Mouse (Mus musculus) intestine, postnatal 0 days (tissue): ENCODE data around the gene Pofut1. TPM values are rescaled to one million over a fixed set of nuclear protein-coding genes. Genes with fewer than 3 reads are reported as not detected.
A peak's percentile ranks its signal among the peaks of the same experiment; 100 is the strongest.
"Not testable (repeated sequence)": the region's sequence is repeated elsewhere in the genome, so short reads cannot be mapped to it uniquely, and the experiment has no call there.

Experiments
- ATAC-seq: fragments of 200-750 bp; cut with Nextera tagmentation; 2 replicates; pipeline ENCODE4 v1.8.0; 2017; ENCODE audit warnings: mild to moderate bottlenecking, moderate TSS enrichment, moderate library complexity
- H3K27ac ChIP-seq: fragments of 300-500 bp; sonication (generic); 2 replicates; pipeline ENCODE4 v1.5.1; 2014; ENCODE audit warnings: mild to moderate bottlenecking, low read depth, low read length, moderate library complexity
- H3K27me3 ChIP-seq: fragments of 300-500 bp; sonication (generic); replicated peaks from 2 replicates; pipeline ENCODE4 v1.6.1; 2014; ENCODE audit warnings: low read length, mixed read lengths; ENCODE audit not compliant: control insufficient read depth, insufficient read depth
- H3K36me3 ChIP-seq: fragments of 300-500 bp; sonication (generic); 2 replicates; pipeline ENCODE4 v1.6.1; 2014; ENCODE audit warnings: mild to moderate bottlenecking, moderate library complexity; ENCODE audit not compliant: control insufficient read depth, insufficient read depth
- H3K4me1 ChIP-seq: fragments of 300-500 bp; sonication (generic); replicated peaks from 2 replicates; pipeline ENCODE4 v1.6.1; 2014; ENCODE audit warnings: antibody characterized with exemption, low read length, mixed read lengths; ENCODE audit not compliant: control insufficient read depth, insufficient read depth
- H3K4me2 ChIP-seq: fragments of 300-500 bp; sonication (generic); replicated peaks from 2 replicates; pipeline ENCODE4 v1.6.1; 2014; ENCODE audit warnings: low read depth, mild to moderate bottlenecking, moderate library complexity
- H3K4me3 ChIP-seq: fragments of 300-500 bp; sonication (generic); 2 replicates; pipeline ENCODE4 v1.5.1; 2014; ENCODE audit warnings: low read depth, low read length
- H3K9ac ChIP-seq: fragments of 300-500 bp; sonication (generic); 2 replicates; pipeline ENCODE4 v1.6.1; 2014; ENCODE audit warnings: mild to moderate bottlenecking, low read depth, low read length
- H3K9me3 ChIP-seq: fragments of 300-500 bp; sonication (generic); 2 replicates; pipeline ENCODE4 v1.6.1; 2016; ENCODE audit warnings: mixed run types; ENCODE audit not compliant: control insufficient read depth
- CTCF ChIP-seq: sonication (generic); IDR thresholded peaks from 2 replicates; pipeline ENCODE4 v1.5.1; 2016; ENCODE audit warnings: low read depth, mild to moderate bottlenecking, control low read depth, antibody characterized with exemption, moderate library complexity
- WGBS: fragments of 180-500 bp; shearing (Covaris S2); extraction: QIAGEN DNeasy Blood & Tissue Kit; methylation state at CpG from one replicate; pipeline ENCODE4 v1.1.7; 2014; 5-methylcytosine and 5-hydroxymethylcytosine counted together
- polyA plus RNA-seq: library from polyadenylated mRNA; unstranded; fragments of >200 nt; fragmentation: Nextera tagmentation; extraction: Ambion mirVana; gene quantifications from 2 replicates; pipeline ENCODE4 v1.2.1, GENCODE M21; 2015

The Pofut1 gene
- polyA plus RNA-seq, 1 experiment from 2014 or later: 7.5 TPM

GRCm38 (mm10) chr2:153259864-153260674 lies 18.7 kb downstream of the Pofut1 start:
- no peak for TF ChIP-seq CTCF
- H3K36me3 ChIP-seq: peaks cover 49% of the 10 kb centered on the region
- no peak overlapping the region for H3K4me3 ChIP-seq
- H3K4me2 ChIP-seq: peak overlapping the region; percentile 30; the same call in 1 of the 2 replicates
- H3K9me3 ChIP-seq: no peaks in the 10 kb centered on the region
- no peaks in the 10 kb centered on the region for H3K27me3 ChIP-seq
- no peak for ATAC-seq
- 29% methylated on average over 3 of the region's 3 CpGs for WGBS
- H3K27ac ChIP-seq: peak overlapping the region; percentile 83
- peaks cover 8% of the 10 kb centered on the region; the same call in 1 of the 2 replicates for H3K4me1 ChIP-seq
- peak overlapping the region; percentile 17; the same call in 1 of the 2 replicates for H3K9ac ChIP-seq

GRCm38 (mm10) chr2:153263053-153263452 lies 21.7 kb downstream of the Pofut1 start:
- H3K4me3 ChIP-seq: no peak overlapping the region
- 84% methylated on average over 7 of the region's 7 CpGs for WGBS
- H3K27me3 ChIP-seq: no peaks in the 10 kb centered on the region
- H3K27ac ChIP-seq: no peak overlapping the region
- H3K4me2 ChIP-seq: no peak overlapping the region
- H3K9ac ChIP-seq: no peak overlapping the region
- H3K9me3 ChIP-seq: no peaks in the 10 kb centered on the region
- no peak for TF ChIP-seq CTCF
- no peak for ATAC-seq
- H3K36me3 ChIP-seq: peaks cover 75% of the 10 kb centered on the region
- peaks cover under 1% of the 10 kb centered on the region; the same call in 1 of the 2 replicates for H3K4me1 ChIP-seq

GRCm38 (mm10) chr2:153267331-153267730 lies 26.0 kb downstream of the Pofut1 start:
- H3K9ac ChIP-seq: no peak overlapping the region
- no peak for TF ChIP-seq CTCF
- no peaks in the 10 kb centered on the region for H3K27me3 ChIP-seq
- H3K36me3 ChIP-seq: peaks cover 56% of the 10 kb centered on the region
- H3K4me1 ChIP-seq: no peaks in the 10 kb centered on the region
- H3K4me3 ChIP-seq: no peak overlapping the region
- 86% methylated on average over 2 of the region's 2 CpGs for WGBS
- no peaks in the 10 kb centered on the region for H3K9me3 ChIP-seq
- no peak for ATAC-seq
- no peak overlapping the region for H3K4me2 ChIP-seq
- H3K27ac ChIP-seq: no peak overlapping the region

GRCm38 (mm10) chr2:153270231-153270915 lies 29.0 kb downstream of the Pofut1 start:
- WGBS: 34% methylated on average over 8 of the region's 8 CpGs
- not testable (repeated sequence) for H3K4me3 ChIP-seq

GRCm38 (mm10) chr2:153274200-153274918 lies 33.0 kb downstream of the Pofut1 start:
- WGBS: 70% methylated on average over 6 of the region's 6 CpGs
- not testable (repeated sequence) for H3K4me2 ChIP-seq, H3K4me1 ChIP-seq, H3K9me3 ChIP-seq, H3K27ac ChIP-seq, ATAC-seq, H3K36me3 ChIP-seq, H3K4me3 ChIP-seq, H3K27me3 ChIP-seq, H3K9ac ChIP-seq

More at GRCm38 (mm10) chr2:153270231-153270915, 29.0 kb downstream of the Pofut1 start:
- not testable (repeated sequence) for H3K4me2 ChIP-seq, H3K4me1 ChIP-seq, H3K27ac ChIP-seq, H3K27me3 ChIP-seq, H3K9me3 ChIP-seq, H3K9ac ChIP-seq
- ATAC-seq: peak; percentile 32
- H3K36me3 ChIP-seq: peaks cover 27% of the 10 kb centered on the region

GRCm38 (mm10) chr2:153274919-153275247 lies 33.5 kb downstream of the Pofut1 start:
- H3K9ac ChIP-seq: no peak overlapping the region
- H3K36me3 ChIP-seq: no peaks in the 10 kb centered on the region
- H3K27me3 ChIP-seq: no peaks in the 10 kb centered on the region
- 66% methylated on average over 6 of the region's 6 CpGs for WGBS
- H3K4me3 ChIP-seq: no peak overlapping the region
- no peak overlapping the region for H3K27ac ChIP-seq
- H3K4me1 ChIP-seq: no peaks in the 10 kb centered on the region
- TF ChIP-seq CTCF: no peak
- ATAC-seq: no peak
- no peaks in the 10 kb centered on the region for H3K9me3 ChIP-seq
- H3K4me2 ChIP-seq: no peak overlapping the region

- ATAC-seq, H3K4me1 ChIP-seq, H3K4me3 ChIP-seq, H3K36me3 ChIP-seq, H3K27ac ChIP-seq, H3K9ac ChIP-seq, H3K9me3 ChIP-seq, H3K27me3 ChIP-seq, H3K4me2 ChIP-seq: not testable (repeated sequence)
- 77% methylated on average over 3 of the region's 3 CpGs for WGBS
Measured at GRCm38 (mm10) chr2:153275577-153275976, 34.2 kb downstream of the Pofut1 start.
